Mouse (Mus musculus): ENCODE measurements around the gene Gm11639.
"Not testable (repeated sequence)": the region's sequence is repeated elsewhere in the genome, so short reads cannot be mapped to it uniquely, and the experiment has no call there.

The Gm11639 gene

DNA sequence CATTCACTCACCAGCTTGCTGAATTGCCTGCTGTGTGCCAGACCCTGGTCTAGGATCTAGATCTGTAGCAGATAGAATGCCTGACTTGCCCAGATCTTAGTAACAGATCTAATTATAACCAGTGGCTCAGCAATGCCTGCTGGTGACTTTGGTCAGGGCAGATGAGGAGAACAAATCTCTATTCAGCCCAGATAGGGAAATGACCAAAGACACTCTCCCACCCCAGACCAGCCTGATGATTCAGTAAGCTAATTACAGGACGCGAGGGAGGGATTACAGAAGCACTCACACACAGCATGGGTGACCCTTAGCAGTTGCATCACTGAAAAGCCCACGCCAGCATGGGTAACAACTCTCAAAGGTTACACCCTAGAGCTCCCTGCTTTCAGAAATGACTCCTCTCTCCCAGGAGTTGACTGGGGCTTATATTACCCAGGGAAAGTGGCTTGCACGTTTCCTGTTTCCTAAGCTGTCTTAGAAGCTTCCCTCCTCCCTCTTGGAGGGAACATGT lies 435.1 kb downstream of the Gm11639 start:
- no peak for DNase-seq

DNA sequence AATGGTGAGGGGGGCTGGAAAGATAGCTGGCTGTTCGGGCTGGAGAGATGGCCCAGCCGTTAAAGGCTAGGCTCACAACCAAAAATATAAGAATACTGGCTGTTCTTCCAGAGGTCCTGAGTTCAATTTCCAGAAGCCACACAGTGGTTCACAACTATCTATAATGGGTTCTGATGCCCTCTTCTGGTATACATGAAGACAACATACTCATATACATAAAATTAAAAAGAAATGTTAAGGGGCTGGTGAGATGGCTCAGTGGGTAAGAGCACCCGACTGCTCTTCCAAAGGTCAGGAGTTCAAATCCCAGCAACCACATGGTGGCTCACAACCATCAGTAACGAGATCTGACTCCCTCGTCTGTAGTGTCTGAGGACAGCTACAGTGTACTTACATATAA lies 436.3 kb downstream of the Gm11639 start:
- not testable (repeated sequence) for DNase-seq

- DNase-seq, result peak; percentile 18 to 29
These were observed 438.5 kb downstream of the Gm11639 start for GRCm38 (mm10) chr11:105123986-105124385.

- peak; percentile 70 to 81 for DNase-seq
These were observed 440.4 kb downstream of the Gm11639 start, which contains the start of gene Mettl2 for GRCm38 (mm10) chr11:105125735-105126519. Gene Mettl2, plus strand, starts transcription at chr11:105126425.

DNA sequence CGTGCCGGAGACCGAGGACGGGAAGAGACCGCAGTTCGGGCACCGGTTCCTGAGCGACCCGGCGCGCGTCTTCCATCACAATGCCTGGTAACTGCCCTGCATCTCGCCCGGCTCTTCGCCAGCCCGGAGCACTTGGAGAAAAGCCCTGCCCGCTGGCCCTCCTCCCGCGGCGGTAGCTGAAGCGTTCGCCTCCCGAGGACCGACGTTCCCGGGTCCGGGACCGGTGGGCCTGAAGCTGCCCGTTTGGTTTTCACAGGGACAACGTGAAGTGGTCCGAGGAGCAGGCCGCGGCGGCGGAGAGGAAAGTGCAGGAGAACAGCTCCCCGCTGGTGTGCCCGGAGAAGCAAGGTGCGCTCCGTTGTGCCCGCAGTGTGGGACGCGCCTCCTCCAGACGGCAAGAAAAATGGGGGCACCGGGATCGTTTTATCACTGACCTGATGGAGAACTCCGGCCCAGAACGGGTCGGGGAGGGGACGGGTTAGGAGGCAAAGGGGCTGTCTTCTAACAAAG lies 441.1 kb downstream of the Gm11639 start:
- no peak for DNase-seq

GRCm38 (mm10) chr11:105135692-105136091 lies 450.2 kb downstream of the Gm11639 start:
- no peak for DNase-seq

GRCm38 (mm10) chr11:105137255-105137654 lies 451.7 kb downstream of the Gm11639 start:
- not testable (repeated sequence) for DNase-seq

- DNase-seq, result not testable (repeated sequence)
These were observed 455.0 kb downstream of the Gm11639 start for GRCm38 (mm10) chr11:105140512-105140911.

GRCm38 (mm10) chr11:105141115-105141514 lies 455.6 kb downstream of the Gm11639 start:
- DNase-seq, result no peak

- DNase-seq, result no peak
These were observed 458.1 kb downstream of the Gm11639 start for GRCm38 (mm10) chr11:105143564-105143963.

GRCm38 (mm10) chr11:105144084-105144483 lies 458.6 kb downstream of the Gm11639 start:
- DNase-seq, result no peak

GRCm38 (mm10) chr11:105144508-105145210 lies 459.2 kb downstream of the Gm11639 start:
- DNase-seq, result no peak

GRCm38 (mm10) chr11:105145211-105145610 lies 459.7 kb downstream of the Gm11639 start:
- DNase-seq, result no peak

DNA sequence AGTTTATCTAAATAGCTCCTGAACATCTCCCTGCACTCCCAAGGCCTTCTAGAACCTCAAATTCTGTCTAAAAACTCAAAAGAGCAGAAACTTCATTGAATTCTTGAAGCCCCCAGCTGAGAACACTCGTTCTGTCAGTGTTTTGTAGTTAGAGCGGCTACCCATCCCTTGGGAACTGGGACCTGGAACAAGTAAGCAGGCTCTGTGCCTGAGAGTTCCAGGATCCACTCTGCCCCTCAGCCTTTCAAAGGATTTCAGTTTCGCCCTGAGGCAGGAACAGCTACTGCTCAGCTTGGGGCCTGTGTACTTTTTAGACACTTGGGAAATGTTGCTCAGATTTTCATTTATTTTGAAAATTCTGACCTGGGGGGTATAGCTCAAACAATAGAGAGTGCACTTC lies 461.1 kb downstream of the Gm11639 start, which contains the start of gene Gm10842:
Gene Gm10842, plus strand, starts transcription at position 301 of the 400 bp plus-strand sequence.
- DNase-seq, result no peak

DNA sequence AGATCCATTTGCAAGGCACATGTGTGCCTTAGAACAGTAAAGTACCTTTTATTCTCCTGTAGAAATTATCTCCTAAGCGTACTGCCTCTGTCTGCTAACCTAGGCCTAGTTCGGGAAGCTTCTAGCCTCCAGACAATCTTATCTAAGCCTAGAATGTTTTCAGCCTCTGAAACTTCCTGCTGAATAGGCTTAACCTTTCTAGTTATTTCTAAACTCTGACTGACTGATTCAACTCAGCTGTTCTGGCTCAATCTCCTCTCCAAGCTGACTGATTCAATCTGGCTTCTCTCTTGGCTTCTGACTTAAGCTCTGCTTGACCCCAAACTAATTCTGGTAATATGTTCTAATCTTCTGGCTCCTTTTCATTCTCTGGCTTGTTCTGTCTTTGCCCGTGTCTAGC lies 463.8 kb downstream of the Gm11639 start:
- no peak for DNase-seq

GRCm38 (mm10) chr11:105149766-105150165 lies 464.3 kb downstream of the Gm11639 start:
- no peak for DNase-seq

GRCm38 (mm10) chr11:105150691-105151090 lies 465.2 kb downstream of the Gm11639 start:
- DNase-seq, result no peak

DNA sequence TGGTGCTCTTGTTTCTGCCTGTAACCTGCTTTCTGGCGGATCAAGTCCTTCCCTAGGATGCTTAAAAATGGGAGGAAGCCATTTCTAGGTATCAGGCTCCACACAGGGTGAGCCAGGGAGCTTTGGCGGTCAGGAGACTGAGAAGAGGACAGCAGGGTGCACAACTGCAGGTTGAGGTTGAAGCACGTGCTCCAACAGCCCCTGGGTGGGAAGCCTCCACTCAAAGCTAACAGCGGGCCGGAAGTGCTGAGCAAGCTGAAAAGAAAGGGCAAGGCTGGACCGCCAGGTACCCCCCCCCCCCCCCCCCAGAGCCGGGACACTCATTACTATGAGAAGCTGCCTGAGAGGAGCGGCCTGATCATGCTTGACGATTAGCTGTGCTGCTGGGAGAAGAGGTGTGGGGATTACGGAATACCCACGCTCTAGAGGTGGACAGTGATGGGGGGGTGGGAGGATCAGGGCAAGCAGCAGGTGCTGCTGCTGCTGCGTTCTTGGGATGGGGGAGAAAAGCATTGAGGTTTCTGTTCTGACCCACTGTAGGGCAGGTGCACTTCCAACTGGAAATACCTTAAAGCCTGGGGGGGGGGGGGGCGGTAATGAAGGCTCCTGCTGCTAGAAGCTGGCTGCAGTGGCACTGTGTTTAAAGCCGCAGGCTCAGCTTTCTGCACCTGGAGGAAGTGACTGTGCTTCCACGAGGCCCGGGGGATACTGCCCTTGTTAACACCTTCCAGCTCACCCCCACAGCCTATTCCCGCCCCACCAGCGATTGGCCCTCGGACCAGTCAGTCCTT lies 465.9 kb downstream of the Gm11639 start:
- peak; percentile 46 to 67 for DNase-seq

DNA sequence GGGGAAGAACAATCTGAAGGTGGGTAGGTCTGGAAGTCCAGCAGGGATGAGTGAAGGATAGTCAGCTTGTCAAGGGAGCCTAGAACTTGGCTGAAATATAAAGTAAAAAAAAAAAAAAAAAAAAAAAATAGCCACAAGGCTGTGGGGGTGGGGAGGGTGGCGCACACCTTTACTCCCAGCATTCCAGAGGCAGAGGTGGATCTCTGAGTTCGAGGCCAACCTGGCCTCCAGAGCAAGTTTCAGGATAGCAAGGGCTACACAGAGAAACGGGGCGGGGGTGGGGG lies 466.5 kb downstream of the Gm11639 start:
- no peak for DNase-seq

DNA sequence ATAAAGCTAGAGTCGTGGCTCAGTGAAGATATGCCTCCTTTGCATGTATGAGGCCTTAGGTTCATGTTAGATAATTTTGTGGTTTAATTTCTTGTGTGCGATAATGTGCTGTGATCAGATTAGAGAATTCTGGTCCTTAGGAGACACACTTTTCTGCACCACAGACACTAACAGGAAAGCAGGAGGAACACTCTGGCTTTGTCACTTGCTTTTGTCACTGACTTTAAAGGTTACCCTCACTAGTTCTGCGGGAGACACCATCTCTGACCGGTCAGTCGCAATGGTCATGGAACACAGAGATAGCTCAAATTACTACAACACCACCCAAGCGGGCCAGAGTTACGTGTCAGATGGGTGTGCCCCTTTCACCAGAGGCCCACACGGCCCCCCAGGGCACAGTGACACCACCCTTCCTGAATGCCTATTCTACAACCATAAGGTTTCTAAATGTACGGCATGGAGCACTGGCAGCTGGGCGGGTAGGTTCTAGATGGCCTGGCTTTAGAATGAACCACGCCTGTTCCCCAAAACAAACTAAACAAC lies 466.9 kb downstream of the Gm11639 start:
- no peak for DNase-seq

GRCm38 (mm10) chr11:105153068-105153833 lies 467.7 kb downstream of the Gm11639 start:
- DNase-seq, result no peak

DNA sequence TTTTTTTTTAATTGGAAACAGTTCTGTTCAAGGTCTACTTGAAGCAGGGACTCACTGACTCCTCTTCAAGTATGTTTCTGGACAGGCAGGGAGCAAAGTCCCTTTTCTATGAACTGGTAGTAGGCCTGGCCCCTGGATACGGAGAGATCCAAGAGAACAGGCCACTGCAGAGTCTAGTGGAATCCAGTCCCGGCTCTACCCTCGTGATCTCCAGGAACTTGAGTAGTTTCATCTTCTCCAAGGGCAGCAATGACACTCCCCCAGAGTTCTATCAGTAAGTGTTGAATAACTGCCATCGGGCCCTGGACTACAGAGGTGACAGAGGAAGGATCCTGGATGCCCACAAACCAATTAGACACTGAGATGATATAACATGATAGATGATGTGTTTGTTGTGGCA lies 470.4 kb downstream of the Gm11639 start:
- DNase-seq, result no peak

Data from thymus, postnatal 36 days (tissue).